26 mouse cellular contexts compared by ENCODE assay signal in genomic region chr12:112861911-112862321, GRCm38 (mm10). TPM values are rescaled to one million over a fixed set of nuclear protein-coding genes. Genes with fewer than 3 reads are reported as not detected.
DNase-seq lines count a peak whose midpoint lies in the region; ATAC-seq and TF ChIP-seq lines count a peak whose summit lies in the region.
"Had no signal": no experiment of that assay in that cellular context is flagged by ENCODE, and none has a peak within 500 bp of the region (broad histone marks: within the 10 kb centered on the region; RNA-seq: fewer than 3 reads in every experiment).

No protein-coding gene starts in this region.

- H3K36me3 ChIP-seq in C2C12 (ENCODE audit: control insufficient read depth, insufficient read depth) (no peaks in the 10 kb centered on the region), MEL (ENCODE audit: control insufficient read depth in 1 of 2, insufficient read depth in 2 of 2, low read length in 2 of 2) (peaks cover 0 to 5% of the 10 kb centered on the region in 2 experiments; a peak in 1 of 4 replicates)
- H3K36me3 ChIP-seq in midbrain, embryonic 11.5 days (ENCODE audit: control insufficient read depth, insufficient read depth, low read length) = no peaks in the 10 kb centered on the region
- no peaks in the 10 kb centered on the region for H3K36me3 ChIP-seq in midbrain, embryonic 15.5 days (replicated peaks)
- H3K36me3 ChIP-seq: embryonic facial prominence, embryonic 12.5 days; heart, embryonic 15.5 days; hindbrain, embryonic 10.5 days had no signal

- H3K4me1 ChIP-seq in MEL (ENCODE audit: control insufficient read depth in 1 of 2, insufficient read depth in 2 of 2, low read length in 2 of 2) = peaks cover 5 to 30% of the 10 kb centered on the region in 2 experiments
- no peaks in the 10 kb centered on the region for H3K4me1 ChIP-seq in midbrain, embryonic 11.5 days (ENCODE audit: control insufficient read depth, insufficient read depth, low read length)
- no peaks in the 10 kb centered on the region for H3K4me1 ChIP-seq in midbrain, embryonic 15.5 days
- H3K4me1 ChIP-seq: embryonic facial prominence, embryonic 12.5 days had no signal

- H3K79me3 ChIP-seq in C2C12 (ENCODE audit: low read depth) = no peaks in the 10 kb centered on the region

- TF ChIP-seq EP300 in MEL (IDR thresholded peaks at IDR 0.05; ENCODE audit: low read depth in 1 of 2, low read length in 2 of 2) = no peak

- TF ChIP-seq POLR2A in MEL (IDR thresholded peaks at IDR 0.05; ENCODE audit: control insufficient read depth in 1 of 2, insufficient read depth in 1 of 2, low read depth in 1 of 2, low read length in 2 of 2, poor library complexity in 1 of 2) = no peak

- WGBS in midbrain, embryonic 11.5 days = 67% methylated on average over 9 of the region's 9 CpGs
- 66% methylated on average over 9 of the region's 9 CpGs for WGBS in midbrain, embryonic 15.5 days

- H3K79me2 ChIP-seq in C2C12 (ENCODE audit: control insufficient read depth, insufficient read depth) = no peaks in the 10 kb centered on the region
- H3K79me2 ChIP-seq in MEL (ENCODE audit: control insufficient read depth, insufficient read depth, low read length, poor library complexity) = no peaks in the 10 kb centered on the region

- no peaks in the 10 kb centered on the region for H3K27me3 ChIP-seq in C2C12 (ENCODE audit: control insufficient read depth, insufficient read depth, insufficient read length)
- H3K27me3 ChIP-seq in MEL (ENCODE audit: control insufficient read depth in 1 of 2, insufficient read depth in 2 of 2, low read length in 2 of 2) = no peaks in the 10 kb centered on the region
- no peaks in the 10 kb centered on the region for H3K27me3 ChIP-seq in midbrain, embryonic 11.5 days (ENCODE audit: control insufficient read depth, insufficient read depth, low read length)
- H3K27me3 ChIP-seq in midbrain, embryonic 15.5 days (replicated peaks) = no peaks in the 10 kb centered on the region
- H3K27me3 ChIP-seq: embryonic facial prominence, embryonic 12.5 days had no signal

- TF ChIP-seq CTCF in C2C12 (IDR thresholded peaks at IDR 0.05; ENCODE audit: control insufficient read depth, insufficient read depth, insufficient read length) = no peak
- no peak for TF ChIP-seq CTCF in MEL (IDR thresholded peaks at IDR 0.05 in 2 of 3, conservative IDR thresholded peaks at IDR 0.05 in 1 of 3; ENCODE audit: control insufficient read depth in 1 of 3, insufficient read depth in 1 of 3, low read depth in 2 of 3, low read length in 3 of 3, poor library complexity in 1 of 3, severe bottlenecking in 1 of 3)

- H3K9me3 ChIP-seq in MEL (replicated peaks; ENCODE audit: insufficient read depth, low read length) = no peaks in the 10 kb centered on the region
- no peaks in the 10 kb centered on the region for H3K9me3 ChIP-seq in midbrain, embryonic 11.5 days (ENCODE audit: control insufficient read depth, low read length)
- no peaks in the 10 kb centered on the region for H3K9me3 ChIP-seq in midbrain, embryonic 15.5 days
- H3K9me3 ChIP-seq: embryonic facial prominence, embryonic 12.5 days; heart, embryonic 15.5 days; hindbrain, embryonic 10.5 days had no signal

- H3ac ChIP-seq in C2C12 (ENCODE audit: control insufficient read depth, insufficient read length, low read depth) = no peak overlapping the region

- TF ChIP-seq RAD21 in MEL (IDR thresholded peaks at IDR 0.05; ENCODE audit: low read depth, low read length) = no peak

- no peak overlapping the region for H3K4me3 ChIP-seq in C2C12 (ENCODE audit: insufficient read depth, poor library complexity, severe bottlenecking)
- no peak overlapping the region for H3K4me3 ChIP-seq in MEL (ENCODE audit: control insufficient read depth in 1 of 2, insufficient read depth in 1 of 2, low read depth in 2 of 2, low read length in 2 of 2)
- no peak overlapping the region for H3K4me3 ChIP-seq in midbrain, embryonic 11.5 days (ENCODE audit: low read depth, low read length)
- no peak overlapping the region for H3K4me3 ChIP-seq in midbrain, embryonic 15.5 days
- H3K4me3 ChIP-seq: embryonic facial prominence, embryonic 12.5 days; heart, adult 2 months; heart, embryonic 15.5 days; hindbrain, embryonic 10.5 days had no signal

- no peak overlapping the region for H3K27ac ChIP-seq in MEL (ENCODE audit: control insufficient read depth, low read depth, low read length)
- H3K27ac ChIP-seq in midbrain, embryonic 11.5 days (ENCODE audit: low read depth, low read length) = no peak overlapping the region
- no peak overlapping the region for H3K27ac ChIP-seq in midbrain, embryonic 15.5 days
- H3K27ac ChIP-seq: embryonic facial prominence, embryonic 12.5 days; heart, adult 2 months; heart, embryonic 15.5 days; hindbrain, embryonic 10.5 days; stomach, postnatal 0 days had no signal

- no peak for ATAC-seq in erythroblast, adult 5-6 weeks (replicated peaks; ENCODE audit: low FRiP score, poor library complexity, severe bottlenecking)
- ATAC-seq in midbrain, embryonic 11.5 days (ENCODE audit: low FRiP score) = no peak
- no peak for ATAC-seq in midbrain, embryonic 15.5 days (replicated peaks)
- ATAC-seq: liver, postnatal 0 days had no signal

- DNase-seq in lung, postnatal 36 days = peak; percentile 54
- DNase-seq in lung, adult 18-20 months = no peak
- DNase-seq in MEL (ENCODE audit: low read depth, low spot score) = peak; percentile 35
- DNase-seq in naive thymus-derived CD4-positive, alpha-beta T cell, adult 2 months (ENCODE audit: low read depth) = peak; percentile 51
- no peak for DNase-seq in midbrain, embryonic 11.5 days (ENCODE audit: low spot score, missing footprints)
- DNase-seq: adrenal gland, adult 8-10 months; cerebellum, adult 11-12 months; cerebellum, postnatal 25 days; heart, adult 2 months; kidney, adult 8-10 months; liver; liver, postnatal 0 days; right cerebral cortex, adult 18-20 months; thymus, postnatal 36 days had no signal

- H3K9ac ChIP-seq in MEL (ENCODE audit: control insufficient read depth, low read depth, low read length, poor library complexity, severe bottlenecking) = no peak overlapping the region
- H3K9ac ChIP-seq in midbrain, embryonic 11.5 days (ENCODE audit: low read length) = no peak overlapping the region
- H3K9ac ChIP-seq in midbrain, embryonic 15.5 days = no peak overlapping the region
- H3K9ac ChIP-seq: embryonic facial prominence, embryonic 12.5 days; heart, embryonic 15.5 days; liver, postnatal 0 days had no signal

- H3K4me2 ChIP-seq in midbrain, embryonic 11.5 days = no peak overlapping the region
- H3K4me2 ChIP-seq in midbrain, embryonic 15.5 days = no peak overlapping the region
- H3K4me2 ChIP-seq: embryonic facial prominence, embryonic 12.5 days; heart, embryonic 15.5 days had no signal

TF ChIP-seq in C2C12, 6 proteins besides CTCF, POLR2A, EP300 and RAD21 (continues in another document):
- TF ChIP-seq CEBPB (IDR thresholded peaks at IDR 0.05; ENCODE audit: low read depth) (no peak), FOSL1 (IDR thresholded peaks at IDR 0.05; ENCODE audit: insufficient read depth, low read length, poor library complexity, severe bottlenecking) (no peak)

TF ChIP-seq in MEL, 35 proteins besides CTCF, POLR2A, EP300 and RAD21 (continues in another document):
- TF ChIP-seq TAL1 (IDR thresholded peaks at IDR 0.05; ENCODE audit: low read length) (0 out of 2 replicates have a peak, but pooled peaks have one; percentile 6), MYC (IDR thresholded peaks at IDR 0.05; ENCODE audit: low read depth, low read length) (no peak), ETS1 (IDR thresholded peaks at IDR 0.05; ENCODE audit: low read depth, low read length) (peak; percentile 19; the same call in 1 of the 2 replicates)

RNA-seq across cellular contexts. Expression of gene Gpr132, which starts 6.1 kb away (rescaled TPM):
- polyA plus RNA-seq in C2C12 (2012; fragmentation: generic; extraction: Trizol) (0.06 TPM), MEL (2012; ENCODE audit: insufficient read depth in 1 of 2, insufficient read length in 2 of 2, low read depth in 1 of 2, low replicate concordance in 2 of 2, missing spikeins in 1 of 2) (1 to 10 TPM in 1 of 2 experiments, not detected in 1; 5.4 TPM)
- 6.5 and 6.8 TPM in 2 replicates for total RNA-seq in MEL (2012; rRNA removed)
- total RNA-seq in erythroblast, adult 5-6 weeks (2015; ENCODE audit: low replicate concordance) = 1.9 and 2.3 TPM in 2 replicates
- 1.1 and 2.1 TPM in 2 replicates for total RNA-seq in erythroblast, adult 5-6 weeks (2017; ENCODE audit: low replicate concordance)
- not detected in 2 replicates for polyA plus RNA-seq in midbrain, embryonic 11.5 days (2014; fragmentation: Nextera tagmentation; extraction: Ambion mirVana)
- 0.06 and 0.11 TPM in 2 replicates for polyA plus RNA-seq in midbrain, embryonic 15.5 days (2015; fragmentation: Nextera tagmentation; extraction: Ambion mirVana)
- total RNA-seq: gastrocnemius, adult 8-10 months; layer of hippocampus, postnatal 14 days; left cerebral cortex, postnatal 36 days had no signal
- polyA plus RNA-seq: neural tube, embryonic 14.5 days had no signal

RNA-seq across cellular contexts. Expression of gene Cdca4, which starts 32.7 kb away (rescaled TPM):
- polyA plus RNA-seq in C2C12 (2012; fragmentation: generic; extraction: Trizol) (61.9 TPM), MEL (2012; ENCODE audit: insufficient read depth in 1 of 2, insufficient read length in 2 of 2, low read depth in 1 of 2, low replicate concordance in 2 of 2, missing spikeins in 1 of 2) (100 to 1,000 TPM in 1 of 2 experiments, not detected in 1; 274 TPM)
- total RNA-seq in MEL (2012; rRNA removed) = 245 and 279 TPM in 2 replicates
- 28.8 and 35.5 TPM in 2 replicates for total RNA-seq in erythroblast, adult 5-6 weeks (2015; ENCODE audit: low replicate concordance)
- total RNA-seq in erythroblast, adult 5-6 weeks (2017; ENCODE audit: low replicate concordance) = 22.1 and 29.7 TPM in 2 replicates
- 159 TPM in 2 replicates for polyA plus RNA-seq in midbrain, embryonic 11.5 days (2014; fragmentation: Nextera tagmentation; extraction: Ambion mirVana)
- polyA plus RNA-seq in midbrain, embryonic 15.5 days (2015; fragmentation: Nextera tagmentation; extraction: Ambion mirVana) = 44.1 and 50.1 TPM in 2 replicates

RNA-seq across cellular contexts. Expression of gene Clba1, which starts 53.2 kb away (rescaled TPM):
- polyA plus RNA-seq in C2C12 (2012; fragmentation: generic; extraction: Trizol) = 25.2 TPM
- 11.2 and 15.2 TPM in 2 replicates for total RNA-seq in MEL (2012; rRNA removed)
- polyA plus RNA-seq in MEL (2012; ENCODE audit: insufficient read depth in 1 of 2, insufficient read length in 2 of 2, low read depth in 1 of 2, low replicate concordance in 2 of 2, missing spikeins in 1 of 2) = 10 to 100 TPM in 1 of 2 experiments, not detected in 1; 21.4 TPM
- not detected in 2 replicates for total RNA-seq in erythroblast, adult 5-6 weeks (2015; ENCODE audit: low replicate concordance)
- total RNA-seq in erythroblast, adult 5-6 weeks (2017; ENCODE audit: low replicate concordance) = 0.42 TPM in 1 of 2 replicates, not detected in the other
- polyA plus RNA-seq in midbrain, embryonic 11.5 days (2014; fragmentation: Nextera tagmentation; extraction: Ambion mirVana) = 14.7 and 15.3 TPM in 2 replicates
- 24.4 and 25.1 TPM in 2 replicates for polyA plus RNA-seq in midbrain, embryonic 15.5 days (2015; fragmentation: Nextera tagmentation; extraction: Ambion mirVana)
- total RNA-seq: monocyte, adult 5-6 weeks had no signal

RNA-seq across cellular contexts. Expression of gene Ahnak2, which starts 59.5 kb away (rescaled TPM):
- polyA plus RNA-seq in C2C12 (2012; fragmentation: generic; extraction: Trizol) (15.8 TPM), MEL (2012; ENCODE audit: insufficient read depth in 1 of 2, insufficient read length in 2 of 2, low read depth in 1 of 2, low replicate concordance in 2 of 2, missing spikeins in 1 of 2) (10 to 100 TPM in 1 of 2 experiments, not detected in 1; 11.4 TPM)
- total RNA-seq in MEL (2012; rRNA removed) = 1.2 and 2.6 TPM in 2 replicates
- total RNA-seq in erythroblast, adult 5-6 weeks (2015; ENCODE audit: low replicate concordance) = not detected in 2 replicates
- 0.09 TPM in 1 of 2 replicates, not detected in the other for total RNA-seq in erythroblast, adult 5-6 weeks (2017; ENCODE audit: low replicate concordance)
- 0.07 and 0.22 TPM in 2 replicates for polyA plus RNA-seq in midbrain, embryonic 11.5 days (2014; fragmentation: Nextera tagmentation; extraction: Ambion mirVana)
- polyA plus RNA-seq in midbrain, embryonic 15.5 days (2015; fragmentation: Nextera tagmentation; extraction: Ambion mirVana) = 1.1 and 1.3 TPM in 2 replicates

Comparison
In these comparisons a context has a peak if more than half of its experiments do, and no peak if none do; other contexts are left out.
1. DNase-seq: peak in lung, postnatal 36 days (single experiment), MEL (single experiment) and naive thymus-derived CD4-positive, alpha-beta T cell, adult 2 months (single experiment); none in lung, adult 18-20 months (0 of 2) and midbrain, embryonic 11.5 days (single experiment).